Mouse (Mus musculus) c-Kit-negative CD71-positive TER-119-positive erythroid progenitor cells, embryonic 14.5 days (primary cell): ENCODE results near the gene Nrxn2.

Source experiments
- DNase-seq: peaks from one replicate; pipeline ENCODE4 v3.0.0-alpha.2; 2013; ENCODE audit warnings: low read depth, low spot score

Nrxn2 gene

GRCm38 (mm10) chr19:6518601-6519000 is 100.1 kb downstream of the Nrxn2 start:
- no peak for DNase-seq

DNA sequence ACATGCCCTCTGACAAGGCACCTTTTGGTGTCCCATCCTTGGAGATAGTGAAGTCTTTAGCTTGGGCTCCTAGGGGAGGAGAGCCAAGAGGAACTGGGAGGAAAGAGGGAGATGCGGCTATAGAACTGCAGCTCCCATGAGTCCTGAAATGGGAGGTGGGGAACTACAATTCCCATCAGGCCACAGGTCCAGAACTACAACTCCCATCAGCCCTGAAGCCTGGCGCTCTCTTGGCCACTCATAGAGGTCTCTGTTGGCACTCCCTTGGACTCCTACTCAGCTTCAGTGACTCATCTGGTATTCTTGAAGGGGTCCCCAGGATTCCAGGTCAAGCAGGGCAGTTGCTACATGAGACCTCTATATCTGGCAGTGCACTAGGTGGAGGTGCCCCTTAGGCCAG is 101.0 kb downstream of the Nrxn2 start:
- DNase-seq = no peak

DNA sequence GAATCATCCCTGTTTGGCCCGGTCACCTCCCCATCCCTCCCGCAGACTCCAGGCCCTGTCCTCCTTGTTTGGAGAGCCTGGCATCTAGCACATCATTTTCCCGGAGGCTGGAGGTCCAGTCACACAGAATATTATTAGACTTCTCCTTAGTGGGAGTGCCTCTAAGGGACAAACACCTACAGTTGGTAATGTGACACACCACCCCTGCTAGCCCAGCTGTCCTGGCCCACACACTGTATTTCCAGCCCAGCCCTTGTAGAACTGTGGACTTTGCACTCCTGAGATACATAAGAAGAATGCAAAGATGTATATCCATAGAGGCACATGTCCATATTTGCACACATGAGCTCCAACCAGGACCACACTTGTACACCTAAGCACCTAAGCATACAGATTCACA is 103.1 kb downstream of the Nrxn2 start:
- no peak for DNase-seq

DNA sequence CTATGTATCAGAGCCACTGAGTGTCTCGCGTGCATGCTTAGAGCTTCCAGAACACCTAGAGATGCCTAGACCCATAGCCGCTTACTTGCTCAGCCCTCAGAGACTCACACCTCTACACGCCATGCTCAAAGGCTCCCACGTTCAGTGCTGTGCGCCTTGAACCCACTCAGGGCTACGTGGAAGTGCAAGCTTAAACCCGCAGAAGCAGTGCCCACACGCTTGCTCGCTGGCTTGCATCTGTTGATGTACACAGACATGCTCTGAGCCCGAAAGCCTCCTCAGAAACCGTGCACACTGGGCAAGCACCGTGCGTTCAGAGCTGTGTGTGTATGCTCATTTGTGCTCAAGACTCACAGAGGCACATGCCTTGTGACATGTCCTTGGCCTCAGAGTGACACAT is 103.8 kb downstream of the Nrxn2 start:
- no peak for DNase-seq

- no peak for DNase-seq
Measured at GRCm38 (mm10) chr19:6525023-6525422, 106.5 kb downstream of the Nrxn2 start.

DNA sequence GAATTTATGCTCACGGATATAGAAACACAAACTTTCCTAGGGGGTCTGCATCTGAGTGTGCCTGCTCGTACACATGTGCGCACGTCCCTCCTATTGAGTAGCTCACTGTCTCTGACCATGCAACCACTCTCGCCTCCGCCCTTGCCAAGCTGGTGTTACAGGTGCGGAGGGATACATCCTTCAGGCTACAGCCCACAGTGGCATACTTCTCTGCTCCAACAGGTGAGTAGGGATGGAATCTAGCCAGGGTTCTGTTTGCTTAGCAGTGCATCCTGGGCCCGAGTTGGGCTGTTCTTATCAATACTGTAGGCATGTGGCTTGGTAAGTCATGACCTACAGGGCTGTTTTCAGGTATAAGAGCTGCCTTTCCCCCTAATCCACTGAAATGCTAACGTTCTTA is 107.5 kb downstream of the Nrxn2 start:
- no peak for DNase-seq

DNA sequence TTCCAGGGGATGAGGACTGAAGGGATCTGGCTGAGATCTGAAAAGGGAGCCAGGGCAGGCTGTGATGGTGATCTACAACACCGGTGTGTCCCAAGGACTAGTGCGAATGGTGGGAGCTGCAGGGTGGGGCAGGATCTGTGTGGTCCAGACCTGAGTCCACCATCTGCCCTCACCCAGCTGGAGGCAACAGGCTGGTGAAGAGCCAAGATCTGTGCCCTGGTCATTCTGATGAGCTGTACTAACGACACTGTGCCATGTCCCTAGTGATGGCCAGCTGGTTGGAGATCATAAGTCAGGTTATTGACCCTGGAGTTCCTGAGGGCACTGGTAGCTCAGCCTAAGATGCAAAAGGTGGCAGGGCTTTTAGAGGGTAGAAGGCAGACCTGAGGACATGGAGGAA is 108.9 kb downstream of the Nrxn2 start:
- DNase-seq = no peak

DNA sequence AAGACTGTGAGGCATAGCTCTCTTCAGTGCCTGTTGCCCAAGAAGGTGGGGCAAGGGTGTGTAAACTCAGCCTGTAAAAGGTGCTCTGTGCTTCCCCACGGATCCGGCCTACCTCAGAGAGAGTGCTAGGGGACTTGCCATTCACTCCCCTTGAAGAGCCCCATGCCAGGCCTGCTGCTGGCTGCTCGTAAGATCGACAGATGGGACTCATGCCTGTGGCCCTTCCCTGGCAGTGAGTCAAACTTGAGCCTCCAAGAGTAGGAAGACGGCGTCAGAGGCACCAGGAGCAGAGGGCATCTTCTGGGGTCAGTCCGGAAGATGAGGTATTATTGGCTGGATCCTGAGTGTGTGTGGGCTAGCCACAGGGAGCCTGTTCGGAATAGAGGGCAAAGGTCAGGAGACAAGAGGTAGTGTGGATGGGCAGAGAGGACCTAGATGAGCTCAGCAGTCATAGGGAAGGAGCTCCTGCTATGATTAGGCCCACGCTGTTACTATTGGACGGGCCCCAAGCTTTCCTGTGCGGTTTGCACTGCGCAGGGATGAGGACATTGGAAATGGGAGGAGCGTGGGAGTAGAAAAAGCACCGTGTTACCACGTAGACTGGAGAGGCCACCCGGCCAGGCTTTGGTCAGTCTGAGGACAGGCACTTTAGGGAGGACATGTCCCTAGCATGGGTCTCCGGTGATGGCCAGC is 109.5 kb downstream of the Nrxn2 start:
- DNase-seq = no peak

- no peak for DNase-seq
Measured at GRCm38 (mm10) chr19:6529265-6529985, 110.9 kb downstream of the Nrxn2 start.

DNA sequence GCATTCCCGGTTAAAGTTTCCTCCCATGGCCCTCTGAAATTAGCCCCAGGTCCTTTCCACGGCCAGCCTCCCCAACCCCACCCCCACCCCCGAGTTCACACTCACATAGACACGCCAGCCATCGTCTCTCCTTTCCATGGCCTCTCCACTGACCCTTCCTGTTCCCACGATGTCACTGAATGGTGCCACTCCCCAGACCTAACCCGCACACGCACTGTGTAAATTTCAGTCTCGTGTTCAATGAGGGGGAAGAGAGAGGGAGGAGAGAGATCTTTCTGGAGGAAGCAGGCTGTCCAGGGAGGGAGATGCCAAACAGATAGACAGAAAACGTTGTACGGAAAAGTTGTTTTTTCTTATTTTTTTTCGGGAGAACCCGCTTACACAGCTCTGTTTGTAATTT is 111.8 kb downstream of the Nrxn2 start:
- no peak for DNase-seq

DNA sequence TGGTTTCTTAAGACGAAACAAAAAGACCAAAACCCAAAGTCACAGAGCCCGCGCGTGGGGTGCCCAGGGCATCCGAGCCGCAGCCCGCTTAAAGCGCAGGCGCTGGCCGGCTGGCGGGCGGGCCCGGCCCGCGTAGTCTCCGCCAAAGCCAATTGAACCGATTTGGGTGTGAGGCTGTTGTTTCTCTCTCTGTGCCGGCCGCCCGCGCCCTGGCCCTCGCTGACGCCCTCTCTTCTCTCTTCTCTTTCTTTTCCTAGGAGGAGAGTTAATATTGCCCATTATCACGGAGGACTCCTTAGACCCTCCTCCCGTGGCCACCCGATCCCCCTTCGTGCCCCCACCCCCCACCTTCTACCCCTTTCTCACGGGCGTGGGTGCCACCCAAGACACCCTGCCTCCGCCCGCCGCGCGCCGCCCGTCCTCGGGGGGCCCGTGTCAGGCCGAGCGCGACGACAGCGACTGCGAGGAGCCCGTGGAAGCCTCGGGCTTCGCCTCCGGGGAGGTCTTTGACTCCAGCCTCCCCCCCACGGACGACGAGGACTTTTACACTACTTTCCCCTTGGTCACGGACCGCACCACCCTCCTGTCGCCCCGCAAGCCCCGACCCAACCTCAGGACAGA is 112.6 kb downstream of the Nrxn2 start:
- no peak for DNase-seq

- no peak for DNase-seq
Measured at GRCm38 (mm10) chr19:6531832-6532471, 113.4 kb downstream of the Nrxn2 start.

DNA sequence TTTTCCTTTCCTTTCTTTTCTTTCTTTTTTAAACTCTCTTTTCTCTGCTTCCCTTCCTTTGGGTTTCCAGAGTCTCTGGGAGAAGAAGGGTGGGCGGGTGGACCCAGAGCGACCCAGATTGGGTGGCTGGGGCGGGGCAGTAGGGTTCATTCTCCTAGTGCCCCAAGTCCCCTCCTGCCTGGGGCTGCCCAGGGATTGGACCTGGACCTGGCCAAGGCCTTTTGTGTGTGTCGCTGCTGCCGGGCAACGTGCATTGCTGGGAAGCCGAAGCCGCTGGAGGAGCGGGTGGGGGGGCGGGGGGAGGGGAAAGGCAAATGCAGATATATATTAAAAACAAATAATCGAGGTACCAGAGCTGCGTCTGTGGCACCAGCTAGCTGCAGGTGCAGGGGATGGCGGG is 114.1 kb downstream of the Nrxn2 start:
- DNase-seq = no peak

DNA sequence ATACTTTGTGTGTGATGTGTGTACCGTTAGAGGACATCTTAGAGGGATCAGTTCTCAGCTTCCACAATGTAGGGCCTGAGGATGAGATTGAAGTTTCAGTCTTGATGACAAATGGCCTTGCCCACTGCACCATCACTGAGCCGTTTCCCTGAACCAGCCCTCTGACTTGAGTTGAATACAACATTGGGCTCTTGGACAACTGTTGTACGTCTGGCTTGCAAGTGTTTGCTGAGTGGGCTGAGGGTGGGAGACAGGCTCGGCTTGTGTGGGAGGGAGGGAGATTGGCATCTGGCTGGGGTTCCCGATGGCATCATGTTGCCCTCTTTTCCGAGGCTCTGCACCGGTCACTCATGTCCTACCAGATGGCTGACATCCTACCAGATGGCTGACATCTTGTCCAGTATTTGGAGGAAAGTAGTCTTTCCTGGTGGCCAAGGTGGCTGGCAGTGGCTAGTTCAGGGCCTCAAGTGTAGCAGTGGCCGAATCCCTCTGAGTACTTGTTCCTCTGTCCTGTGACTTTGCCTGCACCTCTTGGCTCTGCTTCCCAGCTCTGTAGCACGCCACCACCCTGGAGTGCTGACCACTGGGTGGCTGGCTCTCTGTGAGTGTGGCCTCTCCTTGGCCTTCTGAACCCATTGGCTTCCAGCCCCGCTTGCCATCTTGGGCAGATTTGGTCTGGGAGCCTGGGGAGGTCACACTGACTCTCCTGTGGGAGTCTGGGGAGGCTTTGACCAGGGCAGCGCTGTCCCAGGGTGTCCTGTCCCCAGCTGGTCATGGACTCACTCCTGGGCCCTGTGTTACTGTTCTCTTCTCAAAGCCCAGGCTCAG is 115.0 kb downstream of the Nrxn2 start:
- no peak for DNase-seq

DNA sequence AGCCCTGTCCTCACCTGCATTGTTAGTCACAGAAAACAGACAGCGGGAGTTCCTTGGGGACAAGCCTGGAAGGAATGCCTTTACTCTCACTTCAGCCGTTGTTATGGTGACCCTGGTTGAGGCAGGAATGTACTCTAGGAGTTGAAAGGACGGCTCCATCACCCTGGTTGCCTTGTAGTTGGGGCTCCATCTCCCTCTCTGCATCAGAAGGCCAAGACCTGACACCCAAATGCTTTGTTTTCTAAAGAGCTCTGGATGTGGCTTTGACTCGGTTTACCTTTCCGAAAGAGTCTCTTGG is 115.5 kb downstream of the Nrxn2 start:
- no peak for DNase-seq

DNA sequence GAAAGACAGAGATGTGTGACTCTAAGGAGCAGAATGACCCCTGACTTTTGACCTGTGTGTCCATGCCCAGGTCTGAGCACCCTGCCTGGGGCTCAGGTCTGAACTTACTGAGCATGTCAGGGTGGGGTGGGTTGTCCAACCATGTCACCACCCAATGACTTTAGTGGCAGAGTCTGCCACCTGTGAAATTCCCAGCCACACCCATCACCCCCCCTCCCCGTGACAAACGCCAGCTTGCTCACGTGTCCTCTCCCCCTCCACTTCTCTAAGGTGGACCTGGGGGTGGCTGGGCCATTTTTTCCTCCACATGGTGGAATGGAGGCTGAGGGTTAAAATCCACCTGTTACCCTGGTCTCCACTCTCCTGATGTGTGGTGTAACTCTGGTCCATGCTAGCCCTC is 117.7 kb downstream of the Nrxn2 start:
- no peak for DNase-seq

DNA sequence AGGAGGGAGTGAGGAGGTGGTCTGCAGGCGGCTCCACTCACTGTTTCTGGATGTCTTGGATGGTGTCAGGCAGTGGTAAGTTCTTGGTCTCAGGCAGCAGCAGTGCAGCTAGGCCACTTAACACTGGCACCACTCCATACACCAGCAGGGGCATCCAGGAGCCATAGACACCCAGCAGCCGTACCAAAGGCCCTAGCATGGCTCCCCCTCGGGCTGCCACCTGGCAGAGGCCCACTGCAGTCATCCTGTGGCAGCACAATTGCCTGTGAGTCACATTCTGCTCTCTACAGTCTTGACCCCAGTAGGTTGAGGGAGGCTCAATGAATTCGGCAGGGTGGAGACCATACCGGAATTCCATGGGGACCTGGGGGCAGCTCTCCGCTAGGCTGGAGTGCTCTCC is 118.2 kb downstream of the Nrxn2 start:
- no peak for DNase-seq

DNA sequence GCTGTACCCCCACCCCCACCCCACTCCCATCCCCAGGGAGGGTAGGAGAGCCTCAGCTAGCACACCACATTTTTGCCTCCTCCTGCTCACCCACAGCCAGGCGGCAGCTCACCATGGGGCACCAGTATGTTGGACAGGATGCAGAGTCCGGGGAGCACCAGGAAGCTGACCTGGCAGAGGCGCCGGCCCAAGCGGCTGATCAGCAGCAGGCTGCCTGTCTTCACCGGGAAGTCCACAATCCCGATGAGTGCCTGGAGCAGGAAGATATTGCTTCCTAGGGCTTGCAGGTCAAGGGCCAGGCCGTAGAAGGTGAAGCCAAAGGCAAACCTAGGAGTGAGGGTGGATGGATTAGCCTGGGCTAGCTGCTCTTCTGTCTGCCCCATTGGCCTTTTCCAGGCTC is 119.0 kb downstream of the Nrxn2 start:
- no peak for DNase-seq

- no peak for DNase-seq
Measured at GRCm38 (mm10) chr19:6538546-6538945, 120.0 kb downstream of the Nrxn2 start.

- no peak for DNase-seq
Measured at GRCm38 (mm10) chr19:6539592-6539991, 121.1 kb downstream of the Nrxn2 start.

GRCm38 (mm10) chr19:6540191-6540590 is 121.7 kb downstream of the Nrxn2 start:
- no peak for DNase-seq

DNA sequence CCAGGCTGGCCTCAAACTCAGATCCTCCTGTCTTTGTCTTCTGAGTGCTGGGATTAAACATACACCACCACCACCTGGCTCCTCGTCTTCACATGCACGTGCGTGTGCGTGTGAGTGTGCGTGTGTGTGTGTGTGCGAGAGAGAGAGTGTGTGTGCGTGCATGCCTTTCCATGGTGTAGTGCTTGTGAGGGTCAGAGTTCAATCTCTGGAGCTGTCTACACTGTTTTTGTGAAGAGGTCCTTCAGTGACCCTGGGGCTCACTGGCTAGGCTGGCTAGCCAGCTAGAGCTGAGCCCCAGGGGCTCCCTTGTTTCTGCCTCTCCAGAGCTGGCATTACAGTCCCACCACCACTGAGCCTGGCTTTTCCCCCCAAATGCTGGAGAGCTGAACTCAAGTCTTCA is 123.0 kb downstream of the Nrxn2 start:
- no peak for DNase-seq
